Mouse (Mus musculus): ENCODE measurements around the gene Asrgl1.
"Not testable (repeated sequence)": the region's sequence is repeated elsewhere in the genome, so short reads cannot be mapped to it uniquely, and the experiment has no call there.

Asrgl1 gene

GRCm38 (mm10) chr19:9105101-9105685, 30.2 kb downstream of the Asrgl1 start:
- DNase-seq (ENCODE audit: low read depth), result peak; percentile 53

DNA sequence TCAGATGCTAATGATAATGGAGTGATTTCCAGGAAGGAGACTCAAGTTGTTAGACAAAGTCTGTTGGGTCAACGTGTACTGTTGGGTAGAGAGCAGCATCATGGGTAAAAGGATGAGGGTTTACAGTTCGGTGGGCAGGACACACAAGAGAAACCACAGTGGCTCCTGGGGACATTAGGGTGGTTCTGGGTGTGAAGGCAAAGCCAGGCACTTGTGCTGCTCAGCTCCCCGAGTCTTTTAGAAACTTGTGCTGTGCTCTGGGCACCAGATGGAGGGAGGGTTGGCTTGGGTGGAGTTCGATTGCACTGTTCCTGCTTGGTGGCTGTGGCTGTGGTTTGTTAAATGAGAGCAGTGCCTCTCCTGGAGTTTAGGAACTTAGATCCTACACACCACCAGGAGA, 31.4 kb downstream of the Asrgl1 start:
- no peak for DNase-seq (ENCODE audit: low read depth)

DNA sequence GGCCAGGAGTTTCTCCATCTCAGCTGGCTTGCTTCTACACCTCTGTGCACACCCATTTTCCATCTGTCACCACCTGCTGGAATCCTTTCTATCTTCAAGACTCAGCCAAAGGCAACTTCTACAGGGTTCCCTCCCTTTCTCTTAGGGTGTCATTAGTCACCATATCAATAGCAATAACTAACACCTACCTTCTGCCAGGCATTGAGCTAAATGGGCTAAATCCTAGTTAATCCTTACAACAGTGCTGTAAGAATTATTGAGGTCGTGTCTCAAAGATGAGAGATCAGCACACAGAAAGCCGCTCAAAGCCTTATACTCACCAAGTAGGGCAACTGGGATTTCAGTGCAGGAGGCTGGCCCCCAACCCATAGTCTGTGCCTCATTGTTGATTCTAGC, 34.4 kb downstream of the Asrgl1 start:
- DNase-seq (ENCODE audit: low read depth), result no peak

- DNase-seq (ENCODE audit: low read depth), result no peak
These were observed 35.0 kb downstream of the Asrgl1 start for GRCm38 (mm10) chr19:9100297-9101061.

GRCm38 (mm10) chr19:9099751-9100150, 35.7 kb downstream of the Asrgl1 start:
- no peak for DNase-seq (ENCODE audit: low read depth)

- no peak for DNase-seq (ENCODE audit: low read depth)
These were observed 38.0 kb downstream of the Asrgl1 start for GRCm38 (mm10) chr19:9097441-9097840.

- peak; percentile 47 for DNase-seq (ENCODE audit: low read depth)
These were observed 40.3 kb downstream of the Asrgl1 start for GRCm38 (mm10) chr19:9095111-9095510.

DNA sequence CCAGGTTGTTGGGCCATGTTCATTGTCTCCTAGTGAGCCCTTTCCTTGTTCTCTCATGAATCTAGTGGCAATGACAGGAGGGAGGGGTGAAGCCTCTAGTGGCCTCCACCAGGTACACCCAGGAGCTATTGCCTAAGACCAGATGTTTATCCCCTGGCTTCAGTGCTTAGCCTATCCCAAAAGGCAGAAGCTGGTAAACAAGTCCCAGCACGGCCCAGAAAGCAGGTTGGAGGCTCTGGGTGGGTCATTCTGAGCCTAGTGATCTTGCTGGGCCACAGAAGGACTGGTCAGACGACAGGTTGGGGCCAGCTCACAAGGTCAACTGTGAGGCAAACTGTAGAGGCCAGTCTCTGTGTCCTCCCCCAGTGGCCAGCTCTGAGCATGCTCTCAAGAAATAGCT, 44.7 kb downstream of the Asrgl1 start:
- no peak for DNase-seq (ENCODE audit: low read depth)

DNA sequence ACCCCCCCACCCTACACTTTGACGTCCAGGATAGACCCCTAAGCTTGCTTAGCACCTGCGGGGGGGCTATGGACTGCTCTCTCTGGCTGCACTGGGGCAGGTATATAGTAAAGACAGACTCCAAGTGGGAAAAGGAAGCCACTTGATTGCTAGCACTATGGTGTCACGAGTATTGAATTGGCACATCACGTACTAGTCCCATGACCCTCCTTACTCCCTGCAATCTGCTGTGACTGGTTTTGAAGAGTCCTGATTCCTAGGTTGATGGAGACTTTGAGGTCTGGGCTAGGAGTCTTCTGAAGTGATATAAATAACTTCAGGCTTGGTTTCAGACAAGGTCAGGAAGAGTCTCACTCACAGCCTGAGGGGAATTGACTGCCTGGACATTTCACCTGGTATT, 45.2 kb downstream of the Asrgl1 start:
- DNase-seq (ENCODE audit: low read depth), result no peak

GRCm38 (mm10) chr19:9087821-9088220, 47.6 kb downstream of the Asrgl1 start, which contains the start of gene Scgb1a1:
Scgb1a1 (minus strand) TSS chr19:9087958.
- DNase-seq (ENCODE audit: low read depth), result no peak

DNA sequence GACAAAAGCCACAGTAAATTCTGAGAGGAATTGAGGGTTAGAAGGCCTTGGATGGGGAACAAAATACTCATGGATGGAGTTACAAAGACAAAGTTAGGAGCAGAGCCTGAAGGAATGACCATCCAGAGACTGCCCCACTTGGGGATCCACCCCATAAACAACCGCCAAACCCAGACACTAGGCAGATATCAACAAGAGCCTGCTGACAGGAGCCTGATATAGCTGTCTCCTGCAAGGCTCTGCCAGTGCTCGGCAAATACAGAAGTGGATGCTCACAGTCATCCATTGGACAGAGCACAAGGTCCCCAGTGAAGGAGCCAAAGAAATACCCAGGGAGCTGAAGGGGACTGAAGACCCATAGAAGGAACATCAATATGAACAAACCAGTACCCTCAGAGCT, 51.5 kb downstream of the Asrgl1 start:
- DNase-seq (ENCODE audit: low read depth), result not testable (repeated sequence)

- DNase-seq (ENCODE audit: low read depth), result peak; percentile 76
These were observed 52.5 kb downstream of the Asrgl1 start for GRCm38 (mm10) chr19:9083010-9083355.

DNA sequence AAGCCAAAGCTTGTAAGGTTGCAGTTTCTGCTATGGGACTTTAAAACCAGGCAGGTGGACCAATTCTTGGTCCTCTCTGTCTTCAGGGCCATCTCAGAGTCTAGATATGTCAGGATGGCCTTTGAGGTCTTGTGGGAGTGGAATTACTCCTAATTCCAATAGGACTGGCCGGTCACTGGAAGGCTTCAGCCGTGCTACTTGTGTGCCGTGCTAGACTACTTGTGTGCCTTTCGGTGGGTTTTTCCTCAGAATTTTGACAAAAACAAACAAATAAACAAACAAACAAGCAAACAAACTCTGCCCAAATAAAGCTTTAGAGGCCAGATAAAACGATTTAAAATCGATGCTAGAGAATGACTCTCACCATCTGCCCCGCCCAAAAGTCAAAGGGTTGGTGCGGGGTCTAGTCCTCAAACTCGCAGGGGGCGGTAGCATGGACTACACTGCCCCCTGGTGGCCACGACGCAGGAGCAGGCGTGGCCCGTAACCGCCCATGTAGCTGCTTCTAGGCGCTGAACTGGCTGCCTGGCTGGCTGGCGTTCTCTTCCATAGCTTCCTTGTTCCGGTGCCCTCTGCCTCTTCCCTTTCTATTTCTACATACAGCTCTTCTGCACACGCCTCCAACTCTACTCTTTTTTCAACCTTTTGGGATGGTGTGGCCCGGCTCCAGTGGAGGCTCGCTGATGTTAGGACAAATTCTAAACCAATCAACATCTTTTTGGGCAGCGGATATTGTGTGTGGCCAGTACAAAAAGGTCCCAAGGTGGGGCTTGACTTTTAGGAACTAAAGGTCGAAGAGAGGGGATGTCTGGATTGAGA, 53.0 kb downstream of the Asrgl1 start:
- DNase-seq (ENCODE audit: low read depth), result peak; percentile 98

GRCm38 (mm10) chr19:9081311-9082190, 53.9 kb downstream of the Asrgl1 start:
- no peak for DNase-seq (ENCODE audit: low read depth)

- peak; percentile 75 for DNase-seq (ENCODE audit: low read depth)
These were observed 55.5 kb downstream of the Asrgl1 start for GRCm38 (mm10) chr19:9079916-9080315.

DNA sequence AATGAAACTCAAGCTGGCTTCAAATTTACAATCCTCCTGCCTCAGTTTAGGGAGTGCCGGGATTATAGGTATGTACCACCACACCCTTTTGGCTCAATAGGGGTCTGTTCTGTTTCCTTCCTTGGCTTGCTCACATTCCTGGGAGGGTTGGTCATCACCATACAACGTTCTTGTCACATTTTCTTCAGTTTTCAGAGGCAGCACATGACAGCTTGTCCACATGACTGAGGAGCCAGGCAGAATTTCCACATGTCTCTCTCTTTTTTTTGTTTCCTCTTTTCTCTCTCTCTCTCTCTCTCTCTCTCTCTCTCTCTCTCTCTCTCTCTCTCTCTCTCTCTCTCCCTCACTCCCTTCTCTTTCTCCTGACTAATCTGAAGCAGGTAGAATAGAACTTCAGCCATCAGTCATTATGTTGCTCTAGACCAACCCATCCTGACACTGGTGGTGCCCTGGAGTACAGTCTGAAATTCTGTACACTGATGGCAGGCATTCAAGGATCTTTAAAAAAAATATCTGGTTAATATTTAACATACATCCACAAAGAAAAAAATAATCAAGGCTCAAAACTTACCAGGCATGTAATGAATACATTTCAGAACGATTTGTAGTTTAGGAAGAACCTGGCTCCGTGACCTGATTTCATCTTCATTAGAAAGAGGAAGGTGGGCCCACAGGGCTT, 58.3 kb downstream of the Asrgl1 start:
- peak; percentile 49 for DNase-seq (ENCODE audit: low read depth)

DNA sequence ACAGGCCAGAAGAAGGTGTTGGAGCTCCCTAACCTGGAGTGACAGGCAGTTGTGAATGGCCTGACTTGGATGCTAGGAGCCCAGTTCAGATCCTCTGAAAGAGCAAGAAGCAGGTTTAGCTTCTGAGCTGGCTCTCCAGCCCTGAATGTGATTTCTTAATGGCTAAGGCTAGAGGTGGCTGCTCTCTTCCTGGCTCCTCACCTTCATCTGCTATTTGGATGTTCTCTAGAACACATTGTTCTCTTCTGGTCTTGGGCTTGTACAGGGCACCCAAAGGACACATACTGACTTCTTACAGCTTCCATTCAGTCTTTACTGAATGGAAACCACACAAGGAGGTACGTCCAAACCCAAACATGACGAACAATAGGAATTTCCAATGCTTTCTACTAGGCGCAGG, 59.4 kb downstream of the Asrgl1 start:
- DNase-seq (ENCODE audit: low read depth), result no peak

DNA sequence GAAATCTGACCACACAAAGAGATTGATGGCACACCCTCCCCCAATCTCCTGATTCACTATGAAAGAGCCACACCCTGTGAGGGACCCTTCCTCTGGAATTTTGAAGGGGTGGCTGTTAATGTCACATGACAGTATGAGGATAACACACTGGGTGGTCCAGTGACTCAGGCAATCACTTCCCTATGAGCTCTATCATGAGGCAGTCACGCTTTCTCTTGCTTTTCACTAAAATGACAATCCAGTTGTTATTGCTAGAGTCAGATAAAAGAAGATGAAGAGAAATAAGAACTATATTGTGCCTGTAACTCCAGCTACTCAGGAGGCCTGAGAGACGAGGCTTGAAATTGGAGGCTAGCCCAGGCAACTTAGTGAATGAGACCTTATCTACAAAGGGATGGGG, 59.9 kb downstream of the Asrgl1 start:
- DNase-seq (ENCODE audit: low read depth), result no peak

DNA sequence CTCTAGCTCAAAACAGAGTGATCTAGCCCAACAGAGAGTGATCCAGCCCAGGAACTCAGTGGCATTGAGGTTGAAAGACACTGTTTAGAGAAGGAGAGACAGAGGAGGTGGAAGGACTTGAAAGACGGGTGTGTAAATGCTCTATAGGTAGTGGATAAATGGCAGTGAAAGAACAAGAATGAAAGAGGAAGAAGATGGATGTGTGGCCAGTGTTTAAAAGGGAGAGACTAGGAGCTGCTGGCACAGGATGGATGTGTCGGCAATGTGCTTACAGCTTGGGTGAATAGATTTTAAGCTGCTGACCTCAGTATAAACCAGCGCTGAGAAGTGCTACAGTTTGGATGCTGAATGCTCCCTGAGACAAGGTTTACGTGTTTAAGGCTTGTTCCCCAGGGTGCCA, 61.0 kb downstream of the Asrgl1 start:
- peak; percentile 51 for DNase-seq (ENCODE audit: low read depth)

DNA sequence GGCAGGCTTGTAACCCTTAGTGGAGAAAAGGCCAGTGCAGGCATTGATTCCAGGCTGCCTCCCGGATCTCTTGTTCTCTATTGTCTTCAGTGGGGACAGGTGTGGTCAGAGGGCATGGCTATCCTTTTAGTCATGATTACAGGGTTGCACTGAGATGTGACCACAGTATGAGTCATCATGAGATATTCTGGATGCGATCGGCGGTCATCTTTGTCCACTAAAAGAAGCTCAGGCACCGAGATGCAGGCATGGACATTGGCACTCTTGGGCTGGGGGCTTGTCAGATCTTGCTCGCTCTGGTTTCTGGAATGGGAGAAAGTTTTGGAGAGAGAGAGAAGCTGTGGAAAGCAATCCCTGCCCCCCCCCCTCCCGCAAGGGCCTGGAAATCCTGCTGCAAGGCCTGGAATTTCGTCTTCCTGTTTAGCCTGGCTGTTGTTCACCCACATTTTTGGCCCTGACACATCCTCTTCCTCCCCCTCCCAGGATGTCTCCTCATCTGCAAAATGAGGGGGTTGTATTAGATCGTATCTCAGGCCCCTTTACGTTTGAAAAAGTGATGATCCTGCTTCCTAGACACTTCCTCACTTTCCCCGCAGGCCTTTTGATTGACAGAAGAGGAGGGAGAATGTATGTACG, 61.5 kb downstream of the Asrgl1 start:
- peak; percentile 80 for DNase-seq (ENCODE audit: low read depth)

DNA sequence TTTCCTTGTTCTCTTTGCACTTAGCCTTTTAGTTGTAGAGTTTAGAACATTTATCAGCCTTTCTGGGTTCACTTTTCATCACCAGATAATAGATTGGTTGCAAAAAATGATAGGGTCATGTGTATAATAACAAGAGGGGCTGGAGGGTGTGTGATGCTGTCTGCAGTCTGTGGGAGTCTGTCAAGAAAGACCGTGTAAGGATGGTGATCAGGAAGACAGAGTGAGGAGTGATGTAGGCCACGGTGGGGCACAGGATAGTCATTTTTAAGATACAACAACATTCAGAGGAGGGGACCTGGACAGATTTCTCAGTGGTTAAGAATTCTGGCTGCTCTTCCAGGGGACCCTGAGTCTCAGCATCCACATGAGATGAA, 63.3 kb downstream of the Asrgl1 start:
- DNase-seq (ENCODE audit: low read depth), result peak; percentile 66
